Mouse (Mus musculus) myocyte (in vitro differentiated cells): Measurements from ENCODE around the gene Lrguk.

Source experiments
- CEBPB ChIP-seq: IDR thresholded peaks from 2 replicates; pipeline ENCODE4 v1.6.1; 2011; ENCODE audit warnings: mild to moderate bottlenecking, moderate library complexity; ENCODE audit not compliant: poor library complexity, insufficient read depth, severe bottlenecking
- E2F4 ChIP-seq: IDR thresholded peaks from one replicate; pipeline ENCODE4 v1.6.1; 2011; ENCODE audit warnings: mild to moderate bottlenecking, control low read depth, moderate library complexity; ENCODE audit not compliant: insufficient read depth
- MAX ChIP-seq: IDR thresholded peaks from one replicate; pipeline ENCODE4 v1.6.1; 2011; ENCODE audit warnings: low read depth, mild to moderate bottlenecking, control low read depth
- MYOG ChIP-seq, 3 experiments: IDR thresholded peaks; one replicate each; pipeline ENCODE4 v1.6.1; 2011; ENCODE audit warnings: control low read depth in 2 of 3, low read depth in 2 of 3, mild to moderate bottlenecking in 2 of 3; ENCODE audit not compliant: insufficient read length in 2 of 3, control insufficient read depth in 1 of 3, insufficient read depth in 1 of 3
- POLR2A ChIP-seq: IDR thresholded peaks from one replicate; pipeline ENCODE4 v1.6.1; 2011; ENCODE audit warnings: low read depth, mild to moderate bottlenecking, control low read depth, moderate library complexity; ENCODE audit not compliant: insufficient read length
- SRF ChIP-seq: IDR thresholded peaks from one replicate; pipeline ENCODE4 v1.6.1; 2011; ENCODE audit warnings: low read depth; ENCODE audit not compliant: control insufficient read depth, insufficient read length
- TCF12 ChIP-seq: IDR thresholded peaks from one replicate; pipeline ENCODE4 v1.6.1; 2011; ENCODE audit warnings: mild to moderate bottlenecking, control low read depth; ENCODE audit not compliant: poor library complexity, insufficient read depth, severe bottlenecking
- USF1 ChIP-seq: IDR thresholded peaks from one replicate; pipeline ENCODE4 v1.6.1; 2011; ENCODE audit warnings: low read depth, mild to moderate bottlenecking, control low read depth, moderate library complexity

GRCm38 (mm10) chr6:33987132-33987531, 42.1 kb upstream of the Lrguk start:
- TF ChIP-seq POLR2A = no peak
- no peak for TF ChIP-seq USF1
- no peak for TF ChIP-seq TCF12
- TF ChIP-seq E2F4 = no peak
- no peak for TF ChIP-seq MYOG (IDR thresholded peaks at IDR 0.05; ENCODE audit: control insufficient read depth in 1 of 3, insufficient read depth in 1 of 3, insufficient read length in 2 of 3, low read depth in 2 of 3)
- TF ChIP-seq SRF = no peak
- no peak for TF ChIP-seq CEBPB
- TF ChIP-seq MAX = no peak
